Mouse (Mus musculus) limb, embryonic 15.5 days (tissue): ENCODE data around the gene Pde11a. TPM values are rescaled to one million over a fixed set of nuclear protein-coding genes. Genes with fewer than 3 reads are reported as not detected.
A peak's percentile ranks its signal among the peaks of the same experiment; 100 is the strongest.
"Not testable (repeated sequence)": the region's sequence is repeated elsewhere in the genome, so short reads cannot be mapped to it uniquely, and the experiment has no call there.

Source experiments
- ATAC-seq: fragments of 200-750 bp; cut with Nextera tagmentation; 2 replicates; pipeline ENCODE4 v1.8.0; 2017; ENCODE audit warnings: low read depth, moderate TSS enrichment; ENCODE audit not compliant: insufficient number of reproducible peaks, low FRiP score, low TSS enrichment
- H3K27ac ChIP-seq: fragments of 300-500 bp; sonication (generic); 2 replicates; pipeline ENCODE4 v1.5.1; 2015; ENCODE audit warnings: moderate library complexity, mild to moderate bottlenecking, inconsistent platforms
- H3K27me3 ChIP-seq: fragments of 300-500 bp; sonication (generic); 2 replicates; pipeline ENCODE4 v1.6.1; 2015; ENCODE audit warnings: inconsistent platforms
- H3K36me3 ChIP-seq: fragments of 300-500 bp; sonication (generic); 2 replicates; pipeline ENCODE4 v1.6.1; 2015; ENCODE audit warnings: inconsistent platforms
- H3K4me1 ChIP-seq: fragments of 300-500 bp; sonication (generic); 2 replicates; pipeline ENCODE4 v1.6.1; 2015; ENCODE audit warnings: inconsistent platforms
- H3K4me2 ChIP-seq: fragments of 300-500 bp; sonication (generic); 2 replicates; pipeline ENCODE4 v1.6.1; 2015; ENCODE audit warnings: mild to moderate bottlenecking, inconsistent platforms
- H3K4me3 ChIP-seq: fragments of 300-500 bp; sonication (generic); 2 replicates; pipeline ENCODE4 v1.5.1; 2015; ENCODE audit warnings: mild to moderate bottlenecking, inconsistent platforms
- H3K9ac ChIP-seq: fragments of 300-500 bp; sonication (generic); 2 replicates; pipeline ENCODE4 v1.6.1; 2015; ENCODE audit warnings: inconsistent platforms
- H3K9me3 ChIP-seq: fragments of 300-500 bp; sonication (generic); 2 replicates; pipeline ENCODE4 v1.6.1; 2016; ENCODE audit warnings: inconsistent platforms
- WGBS: fragments of 180-500 bp; shearing (Covaris S2); methylation state at CpG from one replicate; pipeline ENCODE4 v1.1.7; 2015; 5-methylcytosine and 5-hydroxymethylcytosine counted together
- polyA plus RNA-seq: library from polyadenylated mRNA; unstranded; fragments of >200 nt; fragmentation: Nextera tagmentation; extraction: Ambion mirVana; gene quantifications from 2 replicates; pipeline ENCODE4 v1.2.1, GENCODE M21; 2015

Pde11a gene
- polyA plus RNA-seq, 1 experiment from 2014 or later = 0.50 TPM

DNA sequence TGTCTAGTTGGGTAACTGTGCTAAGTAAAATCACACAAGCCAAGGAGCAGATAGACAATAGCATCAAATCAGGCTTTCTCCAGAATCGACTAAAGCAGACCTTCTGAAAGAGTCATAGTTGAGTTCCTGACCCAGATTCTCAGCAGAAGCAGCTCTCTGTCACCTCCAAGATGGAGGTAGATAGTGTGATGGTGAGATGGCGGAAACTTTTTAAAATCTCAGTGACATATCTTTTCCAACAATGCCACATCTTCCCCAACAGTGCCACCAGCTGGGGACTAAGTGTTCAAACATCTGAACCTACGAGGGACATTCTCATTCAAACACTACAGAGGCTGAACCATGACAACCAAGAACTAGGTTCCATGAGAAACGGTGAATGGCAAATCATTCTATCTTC lies 355.9 kb downstream of the Pde11a start:
- Histone ChIP-seq H3K4me3 (no peak overlapping the region), H3K4me2 (no peak overlapping the region), H3K4me1 (peaks cover 4% of the 10 kb centered on the region; the same call in 1 of the 2 replicates), H3K36me3 (no peaks in the 10 kb centered on the region), H3K9me3 (no peaks in the 10 kb centered on the region), H3K9ac (no peak overlapping the region), H3K27me3 (no peaks in the 10 kb centered on the region), H3K27ac (no peak overlapping the region)
- WGBS = 94% methylated on average over 4 of the region's 4 CpGs
- no peak for ATAC-seq

DNA sequence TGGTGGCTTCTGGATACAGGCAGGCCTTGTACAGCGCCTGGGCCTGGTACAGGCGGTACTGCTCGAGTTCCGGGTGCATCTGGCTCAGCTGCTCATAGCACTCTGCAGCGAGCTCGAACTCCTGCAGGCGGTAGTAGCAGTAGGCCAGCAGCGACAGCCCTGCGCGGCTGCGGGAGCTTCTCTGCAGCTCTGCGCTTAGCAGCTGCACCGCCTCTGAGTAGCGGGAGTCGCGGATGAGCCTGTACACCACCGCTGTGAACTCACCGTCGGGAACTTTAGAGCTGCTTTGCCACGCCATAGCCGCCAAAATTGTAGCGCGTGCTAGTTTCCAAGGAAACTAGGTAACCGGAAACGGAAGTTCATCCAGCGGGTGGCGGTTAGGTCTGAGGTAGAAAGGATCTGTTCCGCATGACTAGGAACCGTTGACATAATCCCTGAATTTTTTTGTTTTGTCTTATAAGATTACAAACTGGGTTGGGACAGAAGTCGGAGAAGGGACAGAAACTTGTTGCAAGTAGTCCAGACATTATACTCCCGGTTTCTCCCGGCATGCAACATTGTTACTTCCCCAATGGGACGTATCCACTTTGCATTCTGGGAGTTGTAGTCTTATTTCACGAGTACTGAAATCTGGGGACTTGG lies 357.0 kb downstream of the Pde11a start, which contains the start of gene Ttc30a1:
Gene Ttc30a1, minus strand, starts transcription at position 528 of the 642 bp plus-strand sequence.
- WGBS = 3% methylated on average over 32 of the region's 34 CpGs
- H3K36me3 ChIP-seq = not testable (repeated sequence)

DNA sequence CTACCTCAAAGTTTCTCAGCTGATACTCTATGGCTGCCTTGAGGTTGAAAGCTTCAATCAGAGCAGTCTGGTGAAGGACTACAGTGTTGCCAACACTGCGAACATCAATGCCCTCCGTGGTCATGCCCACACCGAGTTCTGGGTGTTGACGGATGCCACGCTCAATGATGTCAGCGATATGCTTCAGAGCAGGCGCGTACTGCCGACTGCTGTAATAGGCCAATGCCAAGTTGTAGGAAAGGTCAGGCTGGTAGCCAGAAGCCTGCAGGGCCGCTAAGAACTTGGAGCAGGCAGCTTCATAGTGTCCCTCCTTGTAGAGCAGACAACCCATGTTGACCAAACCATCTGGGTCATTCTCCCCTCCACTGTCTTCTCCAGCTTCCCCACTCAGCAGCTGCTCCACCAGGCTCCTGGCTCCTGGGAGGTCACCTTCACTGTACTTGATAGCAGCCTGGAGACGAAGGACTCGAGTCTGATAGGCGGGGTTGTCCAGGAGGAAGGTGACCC lies 357.6 kb downstream of the Pde11a start:
- not testable (repeated sequence) for H3K9ac ChIP-seq, H3K36me3 ChIP-seq, H3K27ac ChIP-seq, H3K4me1 ChIP-seq, H3K27me3 ChIP-seq, H3K9me3 ChIP-seq, ATAC-seq
- WGBS = 96% methylated on average over 13 of the region's 13 CpGs
- peak overlapping the region; percentile 56 for H3K4me3 ChIP-seq
- peak overlapping the region; percentile 64 for H3K4me2 ChIP-seq

More for the DNA sequence above, 357.0 kb downstream of the Pde11a start, which contains the start of gene Ttc30a1:
- ATAC-seq = peak; percentile 76
- H3K9me3 ChIP-seq, H3K4me1 ChIP-seq, H3K27me3 ChIP-seq: not testable (repeated sequence)
- Histone ChIP-seq H3K4me2 (peak within 1 kb of the TSS; percentile 64), H3K27ac (peak within 1 kb of the TSS; percentile 47; the same call in 1 of the 2 replicates), H3K4me3 (peak within 1 kb of the TSS; percentile 56), H3K9ac (peak within 1 kb of the TSS; percentile 44)

DNA sequence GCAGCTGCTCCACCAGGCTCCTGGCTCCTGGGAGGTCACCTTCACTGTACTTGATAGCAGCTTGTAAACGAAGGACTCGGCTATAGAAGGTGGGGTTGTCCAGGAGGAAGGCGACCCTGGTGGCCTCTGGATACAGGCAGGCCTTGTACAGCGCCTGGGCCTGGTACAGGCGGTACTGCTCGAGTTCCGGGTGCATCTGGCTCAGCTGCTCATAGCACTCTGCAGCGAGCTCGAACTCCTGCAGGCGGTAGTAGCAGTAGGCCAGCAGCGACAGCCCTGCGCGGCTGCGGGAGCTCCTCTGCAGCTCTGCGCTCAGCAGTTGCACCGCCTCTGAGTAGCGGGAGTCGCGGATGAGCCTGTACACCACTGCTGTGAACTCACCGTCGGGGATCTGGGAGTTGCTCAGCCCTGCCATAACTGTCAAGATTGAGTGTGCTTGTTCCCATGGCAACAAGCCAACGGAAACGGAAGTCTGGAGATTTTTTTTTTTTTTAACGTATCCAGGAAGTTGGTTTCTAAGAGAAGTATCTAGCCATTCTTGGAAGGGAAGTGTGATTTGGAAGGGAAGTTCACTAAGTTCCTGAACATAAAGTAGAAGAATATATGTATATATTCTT lies 360.7 kb downstream of the Pde11a start, which contains the start of gene Ttc30a2:
Gene Ttc30a2, minus strand, starts transcription at position 419 of the 617 bp plus-strand sequence.
- WGBS = 35% methylated on average over 17 of the region's 24 CpGs
- not testable (repeated sequence) for ATAC-seq, H3K36me3 ChIP-seq, H3K27me3 ChIP-seq, H3K4me2 ChIP-seq, H3K4me3 ChIP-seq, H3K4me1 ChIP-seq, H3K9ac ChIP-seq, H3K27ac ChIP-seq, H3K9me3 ChIP-seq

DNA sequence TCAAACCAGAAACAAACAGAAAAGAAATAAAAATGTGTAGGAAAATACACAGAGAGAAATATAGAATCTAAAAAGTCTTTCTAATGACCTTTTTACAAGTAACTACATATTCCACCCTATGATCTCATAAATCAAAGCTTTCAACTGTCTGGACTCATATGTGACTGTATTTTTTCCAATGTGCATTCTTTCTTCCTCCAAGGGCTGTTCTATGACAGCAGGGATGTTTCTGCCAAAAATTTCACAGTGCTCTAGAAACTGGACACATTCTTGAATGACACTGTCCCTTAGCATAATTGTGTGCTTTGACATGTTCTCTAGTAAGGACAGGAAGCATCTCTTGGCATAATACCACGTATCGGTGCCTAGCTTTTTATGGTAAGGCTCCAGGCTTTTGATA lies 362.5 kb downstream of the Pde11a start:
- H3K9me3 ChIP-seq, H3K9ac ChIP-seq, H3K27ac ChIP-seq, H3K4me2 ChIP-seq, ATAC-seq, H3K36me3 ChIP-seq, H3K27me3 ChIP-seq, H3K4me3 ChIP-seq, H3K4me1 ChIP-seq: not testable (repeated sequence)
- 73% methylated on average over 2 of the region's 2 CpGs for WGBS

DNA sequence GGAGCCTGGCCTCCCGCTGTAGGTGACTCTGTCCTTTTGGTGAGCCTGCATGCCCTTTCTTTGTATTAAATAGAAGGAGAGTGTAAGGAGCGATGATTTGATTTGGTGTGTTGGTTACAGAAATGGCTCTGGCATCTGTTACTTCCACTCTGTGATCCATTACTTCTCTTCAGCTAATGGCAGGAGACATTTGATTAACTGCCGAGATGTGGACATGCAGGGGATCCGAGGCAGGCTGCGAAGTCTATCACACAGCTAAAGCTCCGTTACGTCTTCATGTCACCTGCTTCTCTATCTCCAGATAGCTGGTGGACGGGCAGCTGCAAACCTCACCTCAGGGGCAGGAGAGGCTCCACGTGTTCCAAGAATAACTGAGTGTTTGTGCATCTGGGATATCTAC lies 364.4 kb downstream of the Pde11a start:
- no peaks in the 10 kb centered on the region for H3K9me3 ChIP-seq
- H3K9ac ChIP-seq = no peak overlapping the region
- no peaks in the 10 kb centered on the region for H3K4me1 ChIP-seq
- ATAC-seq = no peak
- no peak overlapping the region for H3K27ac ChIP-seq
- H3K4me2 ChIP-seq = no peak overlapping the region
- H3K4me3 ChIP-seq = no peak overlapping the region
- 69% methylated on average over 9 of the region's 9 CpGs for WGBS
- H3K36me3 ChIP-seq = no peaks in the 10 kb centered on the region
- H3K27me3 ChIP-seq = no peaks in the 10 kb centered on the region

DNA sequence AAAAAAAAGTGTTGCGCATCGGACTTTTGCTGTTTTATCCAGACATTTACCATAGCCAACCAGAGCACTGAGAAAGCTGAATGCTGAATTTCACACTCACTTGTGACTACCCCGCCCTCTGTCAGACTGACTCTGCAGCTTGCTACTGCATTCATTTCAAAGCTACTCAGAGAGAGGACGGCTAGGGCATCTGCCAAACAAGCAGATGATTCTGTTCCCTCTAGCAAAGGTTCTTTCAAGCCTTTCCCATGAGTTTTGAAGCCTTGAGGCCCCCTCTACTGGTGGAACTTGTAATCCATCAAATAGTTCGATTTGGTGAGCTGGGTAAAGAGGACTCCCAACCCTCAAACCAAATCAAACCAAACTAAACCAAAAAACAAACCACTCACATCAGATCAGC lies 373.6 kb downstream of the Pde11a start:
- H3K27ac ChIP-seq = peak overlapping the region; percentile 28
- H3K9ac ChIP-seq = no peak overlapping the region
- peak overlapping the region; percentile 40 for H3K4me2 ChIP-seq
- peaks cover 4% of the 10 kb centered on the region; the same call in 1 of the 2 replicates for H3K27me3 ChIP-seq
- peaks cover 26% of the 10 kb centered on the region for H3K4me1 ChIP-seq
- 14% methylated on average over 5 of the region's 5 CpGs for WGBS
- H3K36me3 ChIP-seq = no peaks in the 10 kb centered on the region
- no peak for ATAC-seq
- H3K4me3 ChIP-seq = peak overlapping the region; percentile 14
- no peaks in the 10 kb centered on the region for H3K9me3 ChIP-seq

DNA sequence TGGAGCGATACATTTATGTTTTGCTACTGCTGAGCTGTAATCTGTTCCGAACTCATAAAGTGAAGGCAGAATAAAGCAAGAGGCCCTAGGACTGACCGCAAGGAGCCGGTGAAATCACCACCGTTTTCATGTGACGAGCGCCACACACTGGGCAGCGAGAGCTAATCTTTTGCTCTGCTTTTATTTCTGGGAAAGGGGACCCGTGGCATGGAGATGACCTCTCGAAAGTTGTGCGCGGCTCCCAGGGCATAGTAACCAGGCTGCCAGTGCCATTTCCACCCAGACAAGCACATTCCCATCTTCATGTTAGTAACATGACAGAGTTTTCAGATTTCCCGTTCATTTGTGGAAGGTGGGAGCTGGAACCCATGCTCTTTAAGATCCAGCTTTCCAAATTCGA lies 374.1 kb downstream of the Pde11a start:
- Histone ChIP-seq H3K9me3 (no peaks in the 10 kb centered on the region), H3K27ac (peak overlapping the region; percentile 28), H3K4me2 (peak overlapping the region; percentile 40), H3K9ac (no peak overlapping the region), H3K36me3 (no peaks in the 10 kb centered on the region), H3K4me1 (peaks cover 31% of the 10 kb centered on the region), H3K4me3 (peak overlapping the region; percentile 14), H3K27me3 (peaks cover 4% of the 10 kb centered on the region; the same call in 1 of the 2 replicates)
- 14% methylated on average over 14 of the region's 14 CpGs for WGBS
- no peak for ATAC-seq

DNA sequence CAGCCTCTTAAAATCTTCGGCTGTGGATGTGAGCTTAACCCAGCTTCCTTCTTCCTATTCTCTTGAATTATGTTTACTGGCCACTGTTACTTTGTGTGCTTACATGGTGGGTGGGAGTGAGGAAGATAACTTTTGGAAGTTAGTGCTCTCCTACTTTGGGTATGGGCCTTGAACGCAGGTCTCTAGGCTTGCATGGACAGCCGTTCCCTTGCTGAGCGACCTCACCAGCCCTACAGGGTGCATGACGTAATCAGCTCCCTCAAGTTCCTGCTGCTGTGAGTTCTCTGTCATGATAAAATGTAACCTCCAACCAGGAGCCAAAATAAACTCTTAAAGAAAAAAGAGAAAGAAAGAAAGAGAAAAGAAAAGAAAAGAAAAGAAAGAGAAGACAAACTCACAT lies 374.5 kb downstream of the Pde11a start:
- peaks cover 35% of the 10 kb centered on the region for H3K4me1 ChIP-seq
- no peak for ATAC-seq
- peak overlapping the region; percentile 28; the same call in 1 of the 2 replicates for H3K27ac ChIP-seq
- peak overlapping the region; percentile 40 for H3K4me2 ChIP-seq
- no peaks in the 10 kb centered on the region for H3K9me3 ChIP-seq
- no peaks in the 10 kb centered on the region for H3K36me3 ChIP-seq
- no peak overlapping the region for H3K4me3 ChIP-seq
- no peak overlapping the region for H3K9ac ChIP-seq
- 46% methylated on average over 5 of the region's 5 CpGs for WGBS
- H3K27me3 ChIP-seq = peaks cover 4% of the 10 kb centered on the region; the same call in 1 of the 2 replicates

DNA sequence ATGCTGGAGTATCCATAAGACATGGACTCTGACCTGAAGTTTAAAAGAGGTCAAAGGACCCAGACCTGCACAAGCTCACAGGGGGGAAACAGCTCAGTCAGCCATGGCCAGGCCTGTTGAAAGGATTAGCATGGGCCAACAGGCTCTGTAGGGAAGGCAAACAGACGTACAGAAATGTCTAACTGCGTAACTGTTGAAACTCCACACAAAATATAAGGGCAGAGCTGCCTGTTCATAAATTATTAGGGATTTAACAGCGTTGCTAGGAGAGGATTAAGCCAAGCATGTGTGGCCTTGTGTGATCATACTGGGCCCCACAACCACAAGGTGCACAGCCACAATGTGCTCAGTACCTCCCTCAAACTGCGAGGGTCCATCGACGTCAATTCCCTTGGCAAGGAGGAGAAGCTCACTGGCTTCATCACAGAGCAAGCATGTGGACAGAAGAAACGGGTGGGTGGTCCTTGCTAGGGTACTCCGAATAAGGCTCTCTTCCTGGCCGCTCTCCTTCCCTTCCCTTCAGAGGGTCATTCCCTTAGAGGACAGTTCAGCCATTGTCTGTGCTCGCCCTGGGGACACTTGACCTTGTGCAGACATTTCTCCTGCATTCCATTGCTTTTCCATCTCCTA lies 375.2 kb downstream of the Pde11a start:
- Histone ChIP-seq H3K4me3 (no peak overlapping the region), H3K9me3 (no peaks in the 10 kb centered on the region), H3K4me2 (no peak overlapping the region), H3K27me3 (peaks cover 4% of the 10 kb centered on the region; the same call in 1 of the 2 replicates), H3K9ac (no peak overlapping the region), H3K4me1 (peaks cover 42% of the 10 kb centered on the region), H3K36me3 (no peaks in the 10 kb centered on the region), H3K27ac (peak overlapping the region; percentile 59; the same call in 1 of the 2 replicates)
- WGBS = 56% methylated on average over 10 of the region's 10 CpGs
- no peak for ATAC-seq

DNA sequence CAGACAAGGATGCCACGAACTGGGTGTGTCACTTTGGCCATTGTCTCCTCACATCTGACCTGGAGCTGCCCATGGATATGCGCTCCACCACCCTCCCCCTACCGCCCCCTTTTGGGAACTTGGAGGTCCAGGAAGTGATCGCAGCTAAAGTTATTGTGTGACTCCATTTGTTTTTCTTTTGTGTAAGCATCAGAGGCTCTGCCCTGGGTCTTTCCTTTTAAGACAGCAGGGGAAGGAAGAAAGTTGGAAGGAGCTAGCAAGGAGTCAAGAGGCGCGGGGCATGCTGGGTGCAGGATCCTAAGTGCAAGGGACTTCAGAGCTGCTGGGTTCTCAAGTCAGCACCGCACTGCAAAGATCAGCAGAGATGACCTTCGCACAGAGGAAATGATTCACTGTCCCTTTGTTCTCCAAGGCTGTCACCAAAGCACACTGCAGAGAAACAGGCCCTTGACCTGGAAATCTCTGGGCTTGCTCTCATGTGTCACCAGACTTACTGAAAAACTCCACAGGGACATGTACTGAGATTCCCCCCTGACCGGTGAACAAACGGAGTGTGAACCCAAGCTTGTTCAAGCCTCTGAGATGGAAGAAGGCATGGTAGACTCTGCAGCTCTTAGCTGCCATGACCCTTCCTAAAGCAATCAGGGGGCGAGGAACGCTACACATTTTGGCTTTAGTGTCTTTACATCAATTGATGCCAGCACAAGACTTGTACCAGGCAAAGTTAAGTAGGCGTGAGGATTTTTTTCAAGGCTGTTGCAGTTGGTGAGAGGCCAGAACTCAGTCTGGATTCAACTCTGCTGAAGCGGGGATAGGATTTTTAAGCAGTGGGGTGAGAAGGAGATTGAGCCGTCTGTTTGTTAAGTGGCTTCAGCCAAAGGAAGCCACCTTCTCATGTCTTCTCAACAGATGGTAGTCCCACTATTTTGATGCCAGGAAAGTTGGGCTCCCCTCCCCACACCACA lies 377.9 kb downstream of the Pde11a start:
- Histone ChIP-seq H3K9me3 (no peaks in the 10 kb centered on the region), H3K4me2 (peak overlapping the region; percentile 44), H3K9ac (no peak overlapping the region), H3K4me3 (0 out of 2 replicates have a peak overlapping the region, but pooled peaks have one; percentile 18), H3K27ac (peak overlapping the region; percentile 87), H3K4me1 (peaks cover 52% of the 10 kb centered on the region), H3K27me3 (peaks cover 3% of the 10 kb centered on the region; the same call in 1 of the 2 replicates), H3K36me3 (no peaks in the 10 kb centered on the region)
- 39% methylated on average over 15 of the region's 15 CpGs for WGBS
- no peak for ATAC-seq
